Mouse (Mus musculus): ENCODE results near the gene Hspg2. TPM values are rescaled to one million over a fixed set of nuclear protein-coding genes. Genes with fewer than 3 reads are reported as not detected.

The Hspg2 gene
- total and polyA plus RNA-seq, 3 experiments: 114 to 190 (median 174) TPM

DNA sequence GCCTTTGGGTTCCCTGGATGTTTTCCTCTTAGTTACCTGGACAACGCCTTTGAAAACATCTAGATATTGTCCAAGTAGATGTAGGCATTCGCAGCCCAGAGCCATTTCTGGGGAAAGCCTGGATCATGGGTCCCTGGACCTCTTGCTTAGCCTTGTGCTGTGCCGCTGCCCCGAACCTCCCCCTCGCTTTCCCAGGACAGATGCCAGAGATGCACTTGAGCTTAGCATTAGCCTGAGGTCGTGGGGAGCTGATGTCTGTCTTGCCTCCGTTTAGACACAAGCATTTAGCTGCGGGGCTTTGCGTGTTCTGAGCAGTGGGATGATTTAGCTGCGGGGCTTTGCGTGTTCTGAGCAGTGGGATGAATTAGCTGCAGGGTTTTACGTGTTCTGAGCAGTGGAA lies 31.6 kb downstream of the Hspg2 start:
- intact Hi-C loops (cut with DNase I): loop anchor here (2.0 kb wide), 1 partner anchor 57 kb away; no protein-coding TSS in a partner anchor
- Histone ChIP-seq H3K4me3 (no peak overlapping the region), H3K27ac (peak overlapping the region; percentile 69), H3K79me2 (replicated peaks; ENCODE audit: control insufficient read depth, insufficient read depth, low read length) (peaks cover 6% of the 10 kb centered on the region), H3K9ac (ENCODE audit: low read depth, low read length) (peak overlapping the region; percentile 9; the same call in 1 of the 2 replicates), H3K36me3 (ENCODE audit: control insufficient read depth, insufficient read depth, low read length) (peaks cover 8% of the 10 kb centered on the region), H3K27me3 (ENCODE audit: control insufficient read depth, insufficient read depth, low read length) (no peaks in the 10 kb centered on the region), H3K4me1 (ENCODE audit: control insufficient read depth, insufficient read depth, low read length) (peaks cover 64% of the 10 kb centered on the region)
- TF ChIP-seq EP300 (IDR thresholded peaks at IDR 0.05; ENCODE audit: insufficient read depth, low read depth, low read length): peak; percentile 28; the same call in 1 of the 2 replicates
- TF ChIP-seq CTCF (IDR thresholded peaks at IDR 0.05): no peak
- DNase-seq: peak in 1 of 2 experiments; percentile 47
- WGBS: 36% methylated on average over 12 of the region's 12 CpGs

GRCm38 (mm10) chr4:137500953-137501352 lies 32.4 kb downstream of the Hspg2 start:
- WGBS: 42% methylated on average over 5 of the region's 5 CpGs
- DNase-seq: peak in 1 of 2 experiments; percentile 51
- Histone ChIP-seq H3K27ac (peak overlapping the region; percentile 69), H3K4me1 (ENCODE audit: control insufficient read depth, insufficient read depth, low read length) (peaks cover 62% of the 10 kb centered on the region), H3K36me3 (ENCODE audit: control insufficient read depth, insufficient read depth, low read length) (peaks cover 8% of the 10 kb centered on the region), H3K27me3 (ENCODE audit: control insufficient read depth, insufficient read depth, low read length) (no peaks in the 10 kb centered on the region), H3K9ac (ENCODE audit: low read depth, low read length) (peak overlapping the region; percentile 1; the same call in 1 of the 2 replicates), H3K79me2 (replicated peaks; ENCODE audit: control insufficient read depth, insufficient read depth, low read length) (peaks cover 6% of the 10 kb centered on the region), H3K4me3 (no peak overlapping the region)
- TF ChIP-seq EP300 (IDR thresholded peaks at IDR 0.05; ENCODE audit: insufficient read depth, low read depth, low read length) (no peak), POLR2A (IDR thresholded peaks at IDR 0.05; ENCODE audit: insufficient read depth, low read depth, low read length) (no peak)
- intact Hi-C loops (cut with DNase I): loop anchor here (2.0 kb wide), 1 partner anchor 58 kb away; no protein-coding TSS in a partner anchor

GRCm38 (mm10) chr4:137502183-137502582 lies 33.6 kb downstream of the Hspg2 start:
- Histone ChIP-seq H3K4me3 (no peak overlapping the region), H3K27me3 (ENCODE audit: control insufficient read depth, insufficient read depth, low read length) (no peaks in the 10 kb centered on the region), H3K4me1 (ENCODE audit: control insufficient read depth, insufficient read depth, low read length) (peaks cover 52% of the 10 kb centered on the region), H3K27ac (peak overlapping the region; percentile 33), H3K79me2 (replicated peaks; ENCODE audit: control insufficient read depth, insufficient read depth, low read length) (peaks cover 6% of the 10 kb centered on the region), H3K9ac (ENCODE audit: low read depth, low read length) (no peak overlapping the region), H3K36me3 (ENCODE audit: control insufficient read depth, insufficient read depth, low read length) (peaks cover 8% of the 10 kb centered on the region)
- TF ChIP-seq EP300 (IDR thresholded peaks at IDR 0.05; ENCODE audit: insufficient read depth, low read depth, low read length): no peak
- TF ChIP-seq POLR2A (IDR thresholded peaks at IDR 0.05; ENCODE audit: insufficient read depth, low read depth, low read length): no peak
- TF ChIP-seq CTCF (IDR thresholded peaks at IDR 0.05): no peak
- no peak for DNase-seq
- intact Hi-C loops (cut with DNase I): loop anchor here (2.0 kb wide), 1 partner anchor 23 kb away; no protein-coding TSS in a partner anchor
- 72% methylated on average over 10 of the region's 10 CpGs for WGBS

DNA sequence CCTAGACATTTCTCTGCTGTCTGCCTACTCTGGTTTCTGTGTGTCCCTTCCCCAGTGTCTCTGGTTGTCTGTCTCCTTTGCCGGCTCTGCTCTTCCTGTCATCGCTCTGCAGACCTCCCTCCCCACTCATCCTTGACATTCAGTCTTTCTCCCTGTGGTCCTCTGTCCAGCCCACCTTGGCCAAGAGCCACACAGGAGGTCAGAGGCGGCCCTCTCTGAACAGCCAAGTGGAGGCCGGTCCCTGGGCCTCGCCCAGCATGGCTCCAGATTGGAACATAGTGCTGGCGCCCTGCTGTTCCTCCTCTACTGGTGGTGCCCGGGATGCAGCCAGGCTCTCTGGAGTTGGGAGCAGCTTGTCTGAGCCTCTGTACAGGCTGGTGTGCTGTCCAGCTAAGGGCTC lies 34.2 kb downstream of the Hspg2 start:
- H3K36me3 ChIP-seq (ENCODE audit: control insufficient read depth, insufficient read depth, low read length): peaks cover 8% of the 10 kb centered on the region
- intact Hi-C loops (cut with DNase I): loop anchor here (2.0 kb wide), 1 partner anchor 22 kb away; no protein-coding TSS in a partner anchor
- H3K79me2 ChIP-seq (replicated peaks; ENCODE audit: control insufficient read depth, insufficient read depth, low read length): peaks cover 6% of the 10 kb centered on the region
- H3K9ac ChIP-seq (ENCODE audit: low read depth, low read length): peak overlapping the region; percentile 33; the same call in 1 of the 2 replicates
- TF ChIP-seq CTCF (IDR thresholded peaks at IDR 0.05) (no peak), EP300 (IDR thresholded peaks at IDR 0.05; ENCODE audit: insufficient read depth, low read depth, low read length) (no peak), POLR2A (IDR thresholded peaks at IDR 0.05; ENCODE audit: insufficient read depth, low read depth, low read length) (no peak)
- H3K27me3 ChIP-seq (ENCODE audit: control insufficient read depth, insufficient read depth, low read length): no peaks in the 10 kb centered on the region
- H3K4me3 ChIP-seq: no peak overlapping the region
- WGBS: 31% methylated on average over 7 of the region's 7 CpGs
- H3K4me1 ChIP-seq (ENCODE audit: control insufficient read depth, insufficient read depth, low read length): peaks cover 48% of the 10 kb centered on the region
- peak in 1 of 2 experiments; percentile 45 for DNase-seq
- H3K27ac ChIP-seq: peak overlapping the region; percentile 43

- intact Hi-C loops (cut with DNase I): loop anchor here (2.0 kb wide), 1 partner anchor 21 kb away; no protein-coding TSS in a partner anchor
- H3K27ac ChIP-seq: peak overlapping the region; percentile 43
- WGBS: 32% methylated on average over 6 of the region's 6 CpGs
These were observed 35.0 kb downstream of the Hspg2 start for GRCm38 (mm10) chr4:137503509-137503971.

DNA sequence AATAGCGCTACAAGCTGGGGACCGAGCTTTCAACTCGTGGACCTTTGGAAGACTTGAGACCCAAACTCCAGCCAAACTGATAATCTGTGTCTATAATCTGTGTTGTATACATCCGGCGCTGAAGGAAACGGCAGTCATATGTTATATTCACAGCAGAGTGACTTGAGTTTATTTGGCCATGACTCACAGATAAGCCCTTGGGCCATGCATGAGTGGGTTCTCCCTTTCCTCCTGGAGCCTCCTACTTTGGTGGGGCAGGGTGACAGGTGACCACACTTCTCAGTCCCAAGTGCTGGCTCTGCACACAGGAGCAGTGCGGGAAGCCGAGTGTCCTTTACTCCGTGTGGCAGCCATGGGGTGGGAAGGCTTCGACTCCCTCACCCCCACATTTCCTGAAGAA lies 38.1 kb downstream of the Hspg2 start:
- peaks cover 6% of the 10 kb centered on the region for H3K79me2 ChIP-seq (replicated peaks; ENCODE audit: control insufficient read depth, insufficient read depth, low read length)
- no peak for DNase-seq
- intact Hi-C loops (cut with DNase I): no loop called here
- TF ChIP-seq POLR2A (IDR thresholded peaks at IDR 0.05; ENCODE audit: insufficient read depth, low read depth, low read length): no peak
- no peak for TF ChIP-seq CTCF (IDR thresholded peaks at IDR 0.05)
- TF ChIP-seq EP300 (IDR thresholded peaks at IDR 0.05; ENCODE audit: insufficient read depth, low read depth, low read length): no peak
- no peak overlapping the region; the same call in 1 of the 2 replicates for H3K27ac ChIP-seq
- H3K9ac ChIP-seq (ENCODE audit: low read depth, low read length): no peak overlapping the region
- peaks cover 19% of the 10 kb centered on the region for H3K4me1 ChIP-seq (ENCODE audit: control insufficient read depth, insufficient read depth, low read length)
- no peaks in the 10 kb centered on the region for H3K27me3 ChIP-seq (ENCODE audit: control insufficient read depth, insufficient read depth, low read length)
- H3K4me3 ChIP-seq: no peak overlapping the region
- 47% methylated on average over 10 of the region's 10 CpGs for WGBS
- H3K36me3 ChIP-seq (ENCODE audit: control insufficient read depth, insufficient read depth, low read length): peaks cover 7% of the 10 kb centered on the region

More at GRCm38 (mm10) chr4:137503509-137503971, 35.0 kb downstream of the Hspg2 start:
- Histone ChIP-seq H3K4me3 (no peak overlapping the region), H3K36me3 (ENCODE audit: control insufficient read depth, insufficient read depth, low read length) (peaks cover 8% of the 10 kb centered on the region), H3K9ac (ENCODE audit: low read depth, low read length) (peak overlapping the region; percentile 33), H3K27me3 (ENCODE audit: control insufficient read depth, insufficient read depth, low read length) (no peaks in the 10 kb centered on the region), H3K4me1 (ENCODE audit: control insufficient read depth, insufficient read depth, low read length) (peaks cover 42% of the 10 kb centered on the region), H3K79me2 (replicated peaks; ENCODE audit: control insufficient read depth, insufficient read depth, low read length) (peaks cover 6% of the 10 kb centered on the region)
- no peak for DNase-seq
- TF ChIP-seq CTCF (IDR thresholded peaks at IDR 0.05) (no peak), EP300 (IDR thresholded peaks at IDR 0.05; ENCODE audit: insufficient read depth, low read depth, low read length) (no peak), POLR2A (IDR thresholded peaks at IDR 0.05; ENCODE audit: insufficient read depth, low read depth, low read length) (no peak)
